Mouse (Mus musculus): ENCODE results near the gene Gm44965. TPM values are rescaled to one million over a fixed set of nuclear protein-coding genes. Genes with fewer than 3 reads are reported as not detected.

Gm44965 gene
- polyA plus RNA-seq (2012; rRNA removed) = not detected in 2 replicates

GRCm38 (mm10) chr6:48593158-48594042 lies at the start of gene Gm44965, which contains the start of gene Repin1:
Gm44965 (plus strand) TSS chr6:48593941.
Repin1 (plus strand) TSS chr6:48593883.

GRCm38 (mm10) chr6:48554280-48555103 lies 39.2 kb upstream of the Gm44965 start, which contains the start of gene Lrrc61:
Lrrc61 (plus strand) TSS chr6:48554796.

GRCm38 (mm10) chr6:48572572-48573061 lies 21.1 kb upstream of the Gm44965 start, which contains the start of gene Rarres2:
Rarres2 (minus strand) TSS chr6:48572789.

GRCm38 (mm10) chr6:48589194-48589750 lies 4.5 kb upstream of the Gm44965 start, which contains the start of gene Gm45021:
Gm45021 (plus strand) TSS chr6:48589610.

GRCm38 (mm10) chr6:48601271-48602079 lies 7.7 kb downstream of the Gm44965 start, which contains the start of gene Zfp775:
Zfp775 (plus strand) TSS chr6:48602063.

GRCm38 (mm10) chr6:48626464-48626863 lies 32.7 kb downstream of the Gm44965 start, which contains the start of gene AI854703:
AI854703 (plus strand) TSS chr6:48626764.

GRCm38 (mm10) chr6:48646995-48647394 lies 53.3 kb downstream of the Gm44965 start, which contains the start of gene Gimap8:
Gimap8 (plus strand) TSS chr6:48647234.

Other genes starting within 250 kb of the Gm44965 start
- gene Krba1, start 198.4 kb upstream of the Gm44965 start, polyA plus RNA-seq (2012; rRNA removed) = 44.1 and 44.3 TPM in 2 replicates
- 31.4 and 37.1 TPM in 2 replicates for gene Zfp467, start 148.1 kb upstream of the Gm44965 start, polyA plus RNA-seq (2012; rRNA removed)
- gene Sspo, start 145.7 kb upstream of the Gm44965 start, polyA plus RNA-seq (2012; rRNA removed) = 2.3 and 2.8 TPM in 2 replicates
- gene Atp6v0e2, start 56.3 kb upstream of the Gm44965 start, polyA plus RNA-seq (2012; rRNA removed) = 317 and 323 TPM in 2 replicates
- 24.9 and 28.4 TPM in 2 replicates for gene Lrrc61, start 39.1 kb upstream of the Gm44965 start, polyA plus RNA-seq (2012; rRNA removed)
- gene Rarres2, start 21.2 kb upstream of the Gm44965 start, polyA plus RNA-seq (2012; rRNA removed) = 7.5 and 9.4 TPM in 2 replicates
- gene Gm45021, start 4.3 kb upstream of the Gm44965 start, polyA plus RNA-seq (2012; rRNA removed) = 0.41 TPM in 1 of 2 replicates, not detected in the other
- 47.3 and 49.6 TPM in 2 replicates for gene Repin1, start 58 bp upstream of the Gm44965 start, polyA plus RNA-seq (2012; rRNA removed)
- 10.4 and 11.7 TPM in 2 replicates for gene Zfp775, start 8.1 kb downstream of the Gm44965 start, polyA plus RNA-seq (2012; rRNA removed)
- 22.4 and 24.2 TPM in 2 replicates for gene AI854703, start 32.8 kb downstream of the Gm44965 start, polyA plus RNA-seq (2012; rRNA removed)
- gene Gimap8, start 53.3 kb downstream of the Gm44965 start, polyA plus RNA-seq (2012; rRNA removed) = 1.5 and 1.7 TPM in 2 replicates
- gene Gimap9, start 82.2 kb downstream of the Gm44965 start, polyA plus RNA-seq (2012; rRNA removed) = 1.6 and 1.8 TPM in 2 replicates
- 0.91 and 1.2 TPM in 2 replicates for gene Gimap4, start 90.6 kb downstream of the Gm44965 start, polyA plus RNA-seq (2012; rRNA removed)
- 5.4 and 6.2 TPM in 2 replicates for gene Gimap6, start 114.3 kb downstream of the Gm44965 start, polyA plus RNA-seq (2012; rRNA removed)
- gene Gm28053, start 124.7 kb downstream of the Gm44965 start, polyA plus RNA-seq (2012; rRNA removed) = 0.48 TPM in 1 of 2 replicates, not detected in the other
- gene Gimap7, start 124.7 kb downstream of the Gm44965 start, polyA plus RNA-seq (2012; rRNA removed) = not detected in 2 replicates
- gene Gimap1, start 145.1 kb downstream of the Gm44965 start, polyA plus RNA-seq (2012; rRNA removed) = 1.8 and 1.9 TPM in 2 replicates
- 1.2 and 1.5 TPM in 2 replicates for gene Gimap5, start 152.3 kb downstream of the Gm44965 start, polyA plus RNA-seq (2012; rRNA removed)
- 0.03 TPM in 1 of 2 replicates, not detected in the other for gene Gimap3, start 176.9 kb downstream of the Gm44965 start, polyA plus RNA-seq (2012; rRNA removed)
- 13.6 and 16.0 TPM in 2 replicates for gene Tmem176a, start 247.0 kb downstream of the Gm44965 start, polyA plus RNA-seq (2012; rRNA removed)
- 74.3 and 91.8 TPM in 2 replicates for gene Tmem176b, start 247.6 kb downstream of the Gm44965 start, polyA plus RNA-seq (2012; rRNA removed)

All from central nervous system, embryonic 18 days (tissue).